In the genomic region with DNA sequence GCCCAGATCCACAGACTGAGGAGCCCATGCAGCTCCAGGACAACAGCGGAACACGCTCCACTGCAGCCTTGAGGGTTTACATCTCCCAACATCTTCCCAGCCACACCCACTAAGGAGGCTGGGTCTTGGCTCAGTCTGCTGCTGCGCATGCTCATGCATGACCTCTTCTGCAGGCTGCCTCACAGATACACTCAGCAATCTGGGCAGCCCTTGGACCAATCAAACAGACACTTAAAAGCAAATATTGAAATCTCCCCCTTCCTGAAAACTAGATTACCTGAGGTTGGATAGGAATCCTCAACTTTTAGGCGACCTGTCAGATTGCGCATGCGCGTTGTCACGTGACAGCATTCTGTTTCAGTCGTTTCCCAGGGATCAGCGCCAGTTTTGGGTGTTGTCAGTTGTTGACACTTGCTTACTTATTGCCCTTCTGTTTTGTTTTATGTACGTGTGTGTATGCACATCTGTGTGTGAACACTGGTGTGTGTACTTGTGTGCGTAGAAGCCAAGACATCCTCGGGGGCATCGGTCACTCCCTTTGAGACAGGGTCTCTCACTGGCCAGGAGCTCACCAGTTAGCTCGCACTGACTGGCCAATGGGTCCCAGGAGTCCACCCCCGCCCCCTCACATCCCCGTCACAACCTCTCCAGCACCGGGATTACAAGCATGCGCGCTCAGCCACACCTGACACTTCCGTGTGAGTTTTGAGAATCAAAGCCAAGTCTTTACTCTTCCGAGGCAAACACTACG, we compare ENCODE assay signal across 8 mouse cellular contexts. TPM values are rescaled to one million over a fixed set of nuclear protein-coding genes. Genes with fewer than 3 reads are reported as not detected.
DNase-seq lines count a peak whose midpoint lies in the region; ATAC-seq lines count a peak whose summit lies in the region.

No protein-coding gene starts in this region.

- peaks cover 37% of the 10 kb centered on the region for H3K36me3 ChIP-seq in embryonic facial prominence, embryonic 10.5 days (replicated peaks)
- no peaks in the 10 kb centered on the region for H3K36me3 ChIP-seq in intestine, embryonic 15.5 days
- H3K36me3 ChIP-seq in macrophage (ENCODE audit: inconsistent target) = no peaks in the 10 kb centered on the region

- H3K4me3 ChIP-seq in embryonic facial prominence, embryonic 10.5 days = peak overlapping the region; percentile 45
- peak overlapping the region; percentile 12 for H3K4me3 ChIP-seq in intestine, embryonic 15.5 days (replicated peaks)
- no peak overlapping the region for H3K4me3 ChIP-seq in macrophage (ENCODE audit: inconsistent target)

- H3K9ac ChIP-seq in intestine, embryonic 15.5 days = no peak overlapping the region

- H3K9me3 ChIP-seq in embryonic facial prominence, embryonic 10.5 days = no peaks in the 10 kb centered on the region
- no peaks in the 10 kb centered on the region for H3K9me3 ChIP-seq in intestine, embryonic 15.5 days

- no peaks in the 10 kb centered on the region for H3K27me3 ChIP-seq in embryonic facial prominence, embryonic 10.5 days (replicated peaks; ENCODE audit: low read depth, poor library complexity, severe bottlenecking)
- H3K27me3 ChIP-seq in intestine, embryonic 15.5 days (replicated peaks) = no peaks in the 10 kb centered on the region

- peak; percentile 68 for ATAC-seq in granulocyte monocyte progenitor cell, adult 5-6 weeks (replicated peaks; ENCODE audit: poor library complexity, severe bottlenecking)
- peak; percentile 78 for ATAC-seq in intestine, embryonic 15.5 days

- peaks cover 16% of the 10 kb centered on the region for H3K4me1 ChIP-seq in embryonic facial prominence, embryonic 10.5 days
- peaks cover 3% of the 10 kb centered on the region; the same call in 1 of the 2 replicates for H3K4me1 ChIP-seq in intestine, embryonic 15.5 days (replicated peaks)

- H3K27ac ChIP-seq in embryonic facial prominence, embryonic 10.5 days (replicated peaks) = peak overlapping the region; percentile 60; the same call in 1 of the 2 replicates
- peak overlapping the region; percentile 34; the same call in 1 of the 2 replicates for H3K27ac ChIP-seq in intestine, embryonic 15.5 days
- H3K27ac ChIP-seq in macrophage = peak overlapping the region; percentile 27; the same call in 1 of the 2 replicates

- peak overlapping the region; percentile 51 for H3K4me2 ChIP-seq in intestine, embryonic 15.5 days (replicated peaks)

- intact Hi-C loops in left cerebral cortex, postnatal 10 days (cut with DNase I) = no loop called here

- WGBS in embryonic facial prominence, embryonic 10.5 days = 67% methylated on average over 23 of the region's 23 CpGs
- 56% methylated on average over 23 of the region's 23 CpGs for WGBS in intestine, embryonic 15.5 days
- WGBS in macrophage (ENCODE audit: missing documents) = 67% methylated on average over 17 of the region's 23 CpGs

- no peaks in the 10 kb centered on the region for H3K79me2 ChIP-seq in macrophage (ENCODE audit: inconsistent target)

- peak; percentile 73 to 79 for DNase-seq in adrenal gland, postnatal 36 days
- DNase-seq in embryonic facial prominence, embryonic 10.5 days (ENCODE audit: low spot score) = peak; percentile 55
- DNase-seq in left cerebral cortex, postnatal 10 days (ENCODE audit: extremely low spot score in 1 of 2, low spot score in 2 of 2) = peak; percentile 53 to 77
- DNase-seq in retina, postnatal 7 days (ENCODE audit: low read depth, low spot score) = peak; percentile 43
- DNase-seq in adipocyte (ENCODE audit: low spot score) = no peak

RNA-seq across cellular contexts. Expression of gene Gaa, which starts 8.9 kb away (rescaled TPM):
- 100 to 1,000 TPM in 1 of 2 experiments, 10 to 100 TPM in 1; 95.1 to 103 TPM for total RNA-seq in adrenal gland, postnatal 36 days (2021)
- 30.8 TPM in 2 replicates for polyA plus RNA-seq in embryonic facial prominence, embryonic 10.5 days (2016; fragmentation: Nextera tagmentation; extraction: Ambion mirVana)
- total RNA-seq in granulocyte monocyte progenitor cell, adult 5-6 weeks (2014; fragmentation: Nextera tagmentation) = 35.8 and 47.2 TPM in 2 replicates
- 27.4 and 31.6 TPM in 2 replicates for total RNA-seq in granulocyte monocyte progenitor cell, adult 5-6 weeks (2017)
- 66.3 and 69.1 TPM in 2 replicates for polyA plus RNA-seq in intestine, embryonic 15.5 days (2015; fragmentation: Nextera tagmentation; extraction: Ambion mirVana)
- 100 to 1,000 TPM; 108 to 124 TPM for total RNA-seq in left cerebral cortex, postnatal 10 days (2021)
- 100 to 1,000 TPM in 2 of 26 experiments, 10 to 100 TPM in 24; 22.4 to 108 (median 52.3) TPM for total RNA-seq in macrophage (2018; cell fraction: chromatin; rRNA removed)
- 100 to 1,000 TPM in 12 of 26 experiments, 10 to 100 TPM in 14; 62.7 to 145 (median 98.3) TPM for total RNA-seq in macrophage (2018; cell fraction: cytosol; rRNA removed)
- total RNA-seq in macrophage (2018; cell fraction: nucleus; rRNA removed) = 100 to 1,000 TPM in 23 of 26 experiments, 10 to 100 TPM in 3; 49.1 to 209 (median 135) TPM
- 61.8 to 138 TPM (median 92.6 TPM) in 3 replicates for polyA plus RNA-seq in macrophage (2018)

RNA-seq across cellular contexts. Expression of gene Ccdc40, which starts 30.4 kb away (rescaled TPM):
- total RNA-seq in adrenal gland, postnatal 36 days (2021) = under 1 TPM; 0.40 to 0.66 TPM
- polyA plus RNA-seq in embryonic facial prominence, embryonic 10.5 days (2016; fragmentation: Nextera tagmentation; extraction: Ambion mirVana) = 16.4 and 19.5 TPM in 2 replicates
- total RNA-seq in granulocyte monocyte progenitor cell, adult 5-6 weeks (2014; fragmentation: Nextera tagmentation) = 7.3 and 12.0 TPM in 2 replicates
- 9.0 and 11.8 TPM in 2 replicates for total RNA-seq in granulocyte monocyte progenitor cell, adult 5-6 weeks (2017)
- 2.5 and 2.6 TPM in 2 replicates for polyA plus RNA-seq in intestine, embryonic 15.5 days (2015; fragmentation: Nextera tagmentation; extraction: Ambion mirVana)
- total RNA-seq in left cerebral cortex, postnatal 10 days (2021) = 1 to 10 TPM; 3.0 to 3.7 TPM
- total RNA-seq in macrophage (2018; cell fraction: chromatin; rRNA removed) = 1 to 10 TPM in 20 of 26 experiments, under 1 TPM in 5, not detected in 1; 0.25 to 8.4 (median 2.0) TPM
- total RNA-seq in macrophage (2018; cell fraction: cytosol; rRNA removed) = 1 to 10 TPM in 3 of 26 experiments, under 1 TPM in 23; 0.33 to 1.3 (median 0.78) TPM
- 1 to 10 TPM in 13 of 26 experiments, under 1 TPM in 10, not detected in 3; 0.30 to 2.8 (median 1.2) TPM for total RNA-seq in macrophage (2018; cell fraction: nucleus; rRNA removed)
- polyA plus RNA-seq in macrophage (2018) = 0.67 to 1.2 TPM (median 0.70 TPM) in 3 replicates

RNA-seq across cellular contexts. Expression of gene Tbc1d16, which starts 30.4 kb away (rescaled TPM):
- total RNA-seq in adrenal gland, postnatal 36 days (2021) = 10 to 100 TPM; 14.3 to 15.9 TPM
- 25.3 and 25.5 TPM in 2 replicates for polyA plus RNA-seq in embryonic facial prominence, embryonic 10.5 days (2016; fragmentation: Nextera tagmentation; extraction: Ambion mirVana)
- total RNA-seq in granulocyte monocyte progenitor cell, adult 5-6 weeks (2014; fragmentation: Nextera tagmentation) = 3.3 and 8.6 TPM in 2 replicates
- 2.1 and 3.0 TPM in 2 replicates for total RNA-seq in granulocyte monocyte progenitor cell, adult 5-6 weeks (2017)
- 13.9 and 15.3 TPM in 2 replicates for polyA plus RNA-seq in intestine, embryonic 15.5 days (2015; fragmentation: Nextera tagmentation; extraction: Ambion mirVana)
- 100 to 1,000 TPM in 1 of 2 experiments, 10 to 100 TPM in 1; 98.2 to 108 TPM for total RNA-seq in left cerebral cortex, postnatal 10 days (2021)
- total RNA-seq in macrophage (2018; cell fraction: chromatin; rRNA removed) = 10 to 100 TPM in 8 of 26 experiments, 1 to 10 TPM in 18; 1.0 to 19.4 (median 8.6) TPM
- 10 to 100 TPM in 1 of 26 experiments, 1 to 10 TPM in 25; 1.7 to 10.2 (median 3.2) TPM for total RNA-seq in macrophage (2018; cell fraction: cytosol; rRNA removed)
- total RNA-seq in macrophage (2018; cell fraction: nucleus; rRNA removed) = 10 to 100 TPM in 9 of 26 experiments, 1 to 10 TPM in 17; 1.7 to 16.9 (median 5.6) TPM
- 3.2 to 6.5 TPM (median 4.1 TPM) in 3 replicates for polyA plus RNA-seq in macrophage (2018)

RNA-seq across cellular contexts. Expression of gene Eif4a3, which starts 41.1 kb away (rescaled TPM):
- 100 to 1,000 TPM; 136 to 138 TPM for total RNA-seq in adrenal gland, postnatal 36 days (2021)
- polyA plus RNA-seq in embryonic facial prominence, embryonic 10.5 days (2016; fragmentation: Nextera tagmentation; extraction: Ambion mirVana) = 465 and 504 TPM in 2 replicates
- total RNA-seq in granulocyte monocyte progenitor cell, adult 5-6 weeks (2014; fragmentation: Nextera tagmentation) = 280 and 311 TPM in 2 replicates
- total RNA-seq in granulocyte monocyte progenitor cell, adult 5-6 weeks (2017) = 188 and 228 TPM in 2 replicates
- 335 and 348 TPM in 2 replicates for polyA plus RNA-seq in intestine, embryonic 15.5 days (2015; fragmentation: Nextera tagmentation; extraction: Ambion mirVana)
- 10 to 100 TPM; 92.3 to 98.1 TPM for total RNA-seq in left cerebral cortex, postnatal 10 days (2021)
- 100 to 1,000 TPM in 6 of 26 experiments, 10 to 100 TPM in 20; 30.8 to 125 (median 89.8) TPM for total RNA-seq in macrophage (2018; cell fraction: chromatin; rRNA removed)
- 100 to 1,000 TPM in 20 of 26 experiments, 10 to 100 TPM in 6; 85.6 to 141 (median 111) TPM for total RNA-seq in macrophage (2018; cell fraction: cytosol; rRNA removed)
- total RNA-seq in macrophage (2018; cell fraction: nucleus; rRNA removed) = 100 to 1,000 TPM in 4 of 26 experiments, 10 to 100 TPM in 22; 38.2 to 124 (median 58.8) TPM
- 73.3 to 139 TPM (median 79.7 TPM) in 3 replicates for polyA plus RNA-seq in macrophage (2018)

RNA-seq across cellular contexts. Expression of gene Card14, which starts 48.8 kb away (rescaled TPM):
- total RNA-seq in adrenal gland, postnatal 36 days (2021) = under 1 TPM; 0.17 to 0.33 TPM
- polyA plus RNA-seq in embryonic facial prominence, embryonic 10.5 days (2016; fragmentation: Nextera tagmentation; extraction: Ambion mirVana) = 0.05 TPM in 1 of 2 replicates, not detected in the other
- not detected in 2 replicates for total RNA-seq in granulocyte monocyte progenitor cell, adult 5-6 weeks (2014; fragmentation: Nextera tagmentation)
- total RNA-seq in granulocyte monocyte progenitor cell, adult 5-6 weeks (2017) = not detected in 2 replicates
- polyA plus RNA-seq in intestine, embryonic 15.5 days (2015; fragmentation: Nextera tagmentation; extraction: Ambion mirVana) = 5.1 and 5.6 TPM in 2 replicates
- under 1 TPM; 0.32 to 0.34 TPM for total RNA-seq in left cerebral cortex, postnatal 10 days (2021)
- 1 to 10 TPM in 7 of 26 experiments, under 1 TPM in 6, not detected in 13; 0.19 to 2.5 (median 1.1) TPM for total RNA-seq in macrophage (2018; cell fraction: chromatin; rRNA removed)
- under 1 TPM in 20 of 26 experiments, not detected in 6; 0.03 to 0.54 (median 0.27) TPM for total RNA-seq in macrophage (2018; cell fraction: cytosol; rRNA removed)
- 1 to 10 TPM in 6 of 26 experiments, under 1 TPM in 5, not detected in 15; 0.17 to 1.4 (median 1.1) TPM for total RNA-seq in macrophage (2018; cell fraction: nucleus; rRNA removed)
- 0.06 to 0.68 TPM (median 0.22 TPM) in 3 replicates for polyA plus RNA-seq in macrophage (2018)

Comparison
In these comparisons a context has a peak if more than half of its experiments do, and no peak if none do; other contexts are left out.
1. RNA of gene Tbc1d16, which starts 30.4 kb away (total RNA-seq): 98.2 to 108 TPM in left cerebral cortex, postnatal 10 days; 14.3 to 15.9 TPM in adrenal gland, postnatal 36 days and 2.1 to 8.6 TPM in granulocyte monocyte progenitor cell, adult 5-6 weeks; every median in the first group is over 4 times any median in the second.
2. Peak in every context shown above with its lines, with median percentiles within 50 percentile points of each other: H3K27ac ChIP-seq.